Mouse (Mus musculus): Measurements from ENCODE around the gene Ralgps1.
"Not testable (repeated sequence)": the region's sequence is repeated elsewhere in the genome, so short reads cannot be mapped to it uniquely, and the experiment has no call there.

The Ralgps1 gene

GRCm38 (mm10) chr2:33134766-33135490 is 236.4 kb downstream of the Ralgps1 start:
- in situ Hi-C loops (cut with MboI) = no loop called here

- in situ Hi-C loops (cut with MboI) = no loop called here
Measured at GRCm38 (mm10) chr2:33132306-33132705, 239.0 kb downstream of the Ralgps1 start.

GRCm38 (mm10) chr2:33131500-33132092 is 239.7 kb downstream of the Ralgps1 start, which contains the start of gene Garnl3:
Garnl3 (minus strand) TSS chr2:33131654.
- in situ Hi-C loops (cut with MboI) = no loop called here

GRCm38 (mm10) chr2:33130526-33131483 is 240.5 kb downstream of the Ralgps1 start:
- in situ Hi-C loops (cut with MboI) = no loop called here

- in situ Hi-C loops (cut with MboI) = no loop called here
Measured at GRCm38 (mm10) chr2:33130141-33130525, 241.2 kb downstream of the Ralgps1 start.

GRCm38 (mm10) chr2:33129696-33130095 is 241.6 kb downstream of the Ralgps1 start:
- in situ Hi-C loops (cut with MboI) = no loop called here

- in situ Hi-C loops (cut with MboI) = no loop called here
Measured at GRCm38 (mm10) chr2:33129005-33129404, 242.3 kb downstream of the Ralgps1 start.

- in situ Hi-C loops (cut with MboI) = no loop called here
Measured at GRCm38 (mm10) chr2:33127271-33127670, 244.0 kb downstream of the Ralgps1 start.

GRCm38 (mm10) chr2:33122856-33123255 is 248.4 kb downstream of the Ralgps1 start:
- in situ Hi-C loops (cut with MboI) = no loop called here

- in situ Hi-C loops (cut with MboI) = no loop called here
Measured at GRCm38 (mm10) chr2:33100536-33100935, 270.8 kb downstream of the Ralgps1 start.

GRCm38 (mm10) chr2:33097326-33097725 is 274.0 kb downstream of the Ralgps1 start:
- in situ Hi-C loops (cut with MboI) = not testable (repeated sequence)

GRCm38 (mm10) chr2:33095221-33095671 is 276.0 kb downstream of the Ralgps1 start:
- in situ Hi-C loops (cut with MboI) = no loop called here

GRCm38 (mm10) chr2:33090620-33091520 is 280.4 kb downstream of the Ralgps1 start:
- in situ Hi-C loops (cut with MboI) = no loop called here

- in situ Hi-C loops (cut with MboI) = not testable (repeated sequence)
Measured at GRCm38 (mm10) chr2:33090033-33090400, 281.3 kb downstream of the Ralgps1 start.

GRCm38 (mm10) chr2:33089356-33090032 is 281.8 kb downstream of the Ralgps1 start:
- in situ Hi-C loops (cut with MboI) = no loop called here

GRCm38 (mm10) chr2:33086671-33087363 is 284.5 kb downstream of the Ralgps1 start:
- in situ Hi-C loops (cut with MboI) = no loop called here

GRCm38 (mm10) chr2:33086016-33086596 is 285.2 kb downstream of the Ralgps1 start:
- in situ Hi-C loops (cut with MboI) = no loop called here

GRCm38 (mm10) chr2:33084221-33084620 is 287.1 kb downstream of the Ralgps1 start:
- in situ Hi-C loops (cut with MboI) = no loop called here
